Mouse (Mus musculus) testis, adult 2 months (tissue): ENCODE measurements at regions not wholly inside any gene's neighbourhood (a gene's known extent, or its start where the extent isn't known, plus 50 kb on each side); places are given as distances from the start of the nearest gene placed in this dataset.

Source experiments
- CTCF ChIP-seq: fragments of 200-500 bp; IDR thresholded peaks from 2 replicates; pipeline ENCODE4 v1.5.1; 2012; ENCODE audit warnings: low read depth, mild to moderate bottlenecking, inconsistent platforms, low read length, moderate library complexity; ENCODE audit not compliant: control insufficient read depth, insufficient read depth, insufficient replicate concordance
- POLR2A ChIP-seq: fragments of 200-500 bp; IDR thresholded peaks from 2 replicates; pipeline ENCODE4 v1.6.1; 2012; ENCODE audit warnings: low read depth, mild to moderate bottlenecking, inconsistent platforms, low read length, moderate library complexity; ENCODE audit not compliant: control insufficient read depth

- TF ChIP-seq CTCF (no peak), POLR2A (no peak)
Observed at GRCm38 (mm10) chr13:102349493-102349892, 343.9 kb upstream of the Cd180 start.
